Mouse (Mus musculus): ENCODE measurements around the gene Spata31. TPM values are rescaled to one million over a fixed set of nuclear protein-coding genes. Genes with fewer than 3 reads are reported as not detected.

Spata31 gene
- polyA plus RNA-seq (2015; fragmentation: Nextera tagmentation; extraction: Ambion mirVana) = not detected in 2 replicates

DNA sequence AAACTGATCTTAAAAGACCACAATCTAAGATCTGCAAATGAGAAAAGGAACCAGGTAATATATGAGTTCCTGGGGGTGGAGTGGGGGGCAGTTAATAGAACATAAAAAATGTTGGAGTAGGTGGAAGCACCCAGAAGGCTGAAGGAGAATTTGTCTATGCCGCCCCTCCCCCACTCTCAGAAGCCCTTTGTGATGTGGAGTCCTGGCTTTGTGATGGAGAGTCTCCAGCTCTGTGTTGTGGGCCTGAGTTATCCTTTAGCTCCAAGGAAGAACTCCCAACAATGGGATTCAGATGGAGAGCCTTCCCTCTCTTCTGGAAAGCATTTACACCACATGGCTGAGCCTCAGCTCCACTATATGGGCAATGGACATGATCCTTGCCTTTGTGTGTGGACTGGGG is at the start of gene Spata31:
Spata31 (plus strand) TSS at position 216 of the 400 bp plus-strand sequence.
- Histone ChIP-seq H3K9ac (ENCODE audit: low read depth, low read length) (no peak within 1 kb of the TSS), H3K4me2 (ENCODE audit: low read depth, low read length) (no peak within 1 kb of the TSS), H3K27me3 (ENCODE audit: control insufficient read depth, insufficient read depth, low read depth, low read length) (no peaks in the 10 kb centered on the region), H3K4me1 (ENCODE audit: control insufficient read depth, low read depth, low read length) (no peaks in the 10 kb centered on the region), H3K36me3 (ENCODE audit: control insufficient read depth, insufficient read depth) (no peaks in the 10 kb centered on the region), H3K9me3 (replicated peaks; ENCODE audit: control insufficient read depth, low read length) (no peaks in the 10 kb centered on the region), H3K27ac (ENCODE audit: low read length) (no peak within 1 kb of the TSS), H3K4me3 (ENCODE audit: low read depth, low read length) (no peak within 1 kb of the TSS)
- no peak for ATAC-seq (ENCODE audit: low read depth)
- 46% methylated on average over 1 of the region's 1 CpGs for WGBS (ENCODE audit: insufficient replicate concordance)

DNA sequence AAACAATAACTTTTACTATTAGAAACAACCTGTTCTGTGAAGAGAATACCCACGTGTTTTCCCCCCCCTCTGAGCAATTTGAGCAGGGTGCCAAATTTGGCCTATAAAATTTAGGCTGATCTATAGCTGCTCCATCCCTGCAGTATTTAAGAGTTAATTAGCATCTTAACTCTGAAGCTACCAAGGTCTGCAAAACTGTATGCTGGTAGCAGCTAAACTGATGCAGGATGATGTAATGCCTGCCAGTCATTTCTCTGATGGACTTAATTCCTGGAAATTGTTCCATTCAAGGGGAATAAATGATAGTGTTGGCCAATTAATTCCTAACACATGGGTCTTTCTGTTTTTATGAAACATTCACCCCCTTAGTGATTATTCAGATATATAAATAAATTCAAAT is 14.1 kb upstream of the Spata31 start:
- Histone ChIP-seq H3K9me3 (replicated peaks; ENCODE audit: control insufficient read depth, low read length) (no peaks in the 10 kb centered on the region), H3K27me3 (ENCODE audit: control insufficient read depth, insufficient read depth, low read depth, low read length) (no peaks in the 10 kb centered on the region), H3K4me1 (ENCODE audit: control insufficient read depth, low read depth, low read length) (no peaks in the 10 kb centered on the region), H3K4me2 (ENCODE audit: low read depth, low read length) (no peak overlapping the region), H3K9ac (ENCODE audit: low read depth, low read length) (no peak overlapping the region), H3K36me3 (ENCODE audit: control insufficient read depth, insufficient read depth) (no peaks in the 10 kb centered on the region), H3K4me3 (ENCODE audit: low read depth, low read length) (no peak overlapping the region), H3K27ac (ENCODE audit: low read length) (no peak overlapping the region)
- WGBS (ENCODE audit: insufficient replicate concordance) = 38% methylated on average over 1 of the region's 1 CpGs
- no peak for ATAC-seq (ENCODE audit: low read depth)

DNA sequence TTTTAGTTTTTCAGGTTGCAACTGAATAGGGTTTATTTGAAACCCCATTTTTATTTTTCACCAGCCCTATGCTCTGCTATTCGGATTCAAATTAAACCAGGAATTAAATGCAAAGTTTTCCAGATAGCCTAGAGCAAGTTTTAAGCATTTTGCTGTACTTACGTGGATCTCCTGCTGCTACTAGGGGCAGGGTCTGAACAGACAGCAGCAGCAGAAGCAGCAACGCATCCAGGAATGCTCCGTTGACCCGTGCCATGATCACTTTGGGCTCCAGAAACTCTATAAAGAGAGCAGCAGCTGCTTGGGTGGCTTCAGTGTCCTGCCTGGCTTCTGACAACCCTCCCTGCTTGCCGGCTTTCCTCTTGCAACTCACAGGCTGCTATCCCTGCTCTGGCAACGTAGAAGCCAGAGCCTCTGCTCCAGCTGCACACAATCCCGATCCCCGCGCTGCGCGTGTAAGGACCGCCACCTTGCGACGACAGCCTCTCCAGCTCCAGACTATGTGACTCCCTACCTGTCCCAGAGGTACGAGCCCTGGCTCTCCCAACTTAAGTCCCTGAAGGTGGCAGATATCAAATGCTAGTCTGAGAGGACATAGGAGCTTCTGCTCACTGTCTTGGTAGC is 13.5 kb upstream of the Spata31 start, which contains the start of gene Cntnap3:
Cntnap3 (minus strand) TSS at position 371 of the 624 bp plus-strand sequence.
- 11% methylated on average over 16 of the region's 16 CpGs for WGBS (ENCODE audit: insufficient replicate concordance)
- ATAC-seq (ENCODE audit: low read depth) = no peak

More for the DNA sequence above, 13.5 kb upstream of the Spata31 start, which contains the start of gene Cntnap3:
- H3K27me3 ChIP-seq (ENCODE audit: control insufficient read depth, insufficient read depth, low read depth, low read length) = no peaks in the 10 kb centered on the region
- no peak within 1 kb of the TSS for H3K4me3 ChIP-seq (ENCODE audit: low read depth, low read length)
- H3K4me1 ChIP-seq (ENCODE audit: control insufficient read depth, low read depth, low read length) = no peaks in the 10 kb centered on the region
- no peak within 1 kb of the TSS for H3K4me2 ChIP-seq (ENCODE audit: low read depth, low read length)
- no peak within 1 kb of the TSS for H3K9ac ChIP-seq (ENCODE audit: low read depth, low read length)
- H3K9me3 ChIP-seq (replicated peaks; ENCODE audit: control insufficient read depth, low read length) = no peaks in the 10 kb centered on the region
- H3K27ac ChIP-seq (ENCODE audit: low read length) = no peak within 1 kb of the TSS
- no peaks in the 10 kb centered on the region for H3K36me3 ChIP-seq (ENCODE audit: control insufficient read depth, insufficient read depth)

Other genes starting within 250 kb of the Spata31 start
- gene Cntnap3, start 13.5 kb upstream of the Spata31 start, polyA plus RNA-seq (2015; fragmentation: Nextera tagmentation; extraction: Ambion mirVana) = not detected in 2 replicates
- not detected in 2 replicates for gene Spata31d1c, start 115.7 kb downstream of the Spata31 start, polyA plus RNA-seq (2015; fragmentation: Nextera tagmentation; extraction: Ambion mirVana)
- not detected in 2 replicates for gene Prss47, start 135.4 kb downstream of the Spata31 start, polyA plus RNA-seq (2015; fragmentation: Nextera tagmentation; extraction: Ambion mirVana)
- 32.1 and 35.8 TPM in 2 replicates for gene Mfsd14b, start 195.6 kb downstream of the Spata31 start, polyA plus RNA-seq (2015; fragmentation: Nextera tagmentation; extraction: Ambion mirVana)
- not detected in 2 replicates for gene Olfr465-ps1, start 220.7 kb downstream of the Spata31 start, polyA plus RNA-seq (2015; fragmentation: Nextera tagmentation; extraction: Ambion mirVana)
- not detected in 2 replicates for gene Olfr466, start 232.8 kb downstream of the Spata31 start, polyA plus RNA-seq (2015; fragmentation: Nextera tagmentation; extraction: Ambion mirVana)

Measured in liver, embryonic 16.5 days (tissue).